Mouse (Mus musculus): Measurements from ENCODE around the gene Znrf3.

Gene Znrf3

DNA sequence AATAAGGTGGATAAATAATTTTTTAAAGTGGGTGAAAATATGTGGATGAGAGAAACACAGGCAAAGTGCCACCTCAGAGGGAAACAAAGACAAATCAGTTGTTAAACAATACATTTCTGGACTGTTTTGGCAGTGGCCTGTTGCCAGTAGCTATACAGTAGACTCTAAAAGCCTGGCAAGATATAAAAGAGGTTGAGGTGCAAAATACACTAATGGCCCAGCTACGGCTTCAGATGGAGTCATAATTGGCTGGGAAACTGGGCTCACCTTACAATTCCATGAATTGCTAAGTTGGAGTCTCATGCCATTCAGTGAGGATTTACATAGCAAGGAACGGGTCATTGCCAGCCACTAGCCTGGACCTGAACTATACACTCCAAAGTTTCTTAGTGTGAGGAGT, 62.0 kb downstream of the Znrf3 start:
- no peak for DNase-seq

DNA sequence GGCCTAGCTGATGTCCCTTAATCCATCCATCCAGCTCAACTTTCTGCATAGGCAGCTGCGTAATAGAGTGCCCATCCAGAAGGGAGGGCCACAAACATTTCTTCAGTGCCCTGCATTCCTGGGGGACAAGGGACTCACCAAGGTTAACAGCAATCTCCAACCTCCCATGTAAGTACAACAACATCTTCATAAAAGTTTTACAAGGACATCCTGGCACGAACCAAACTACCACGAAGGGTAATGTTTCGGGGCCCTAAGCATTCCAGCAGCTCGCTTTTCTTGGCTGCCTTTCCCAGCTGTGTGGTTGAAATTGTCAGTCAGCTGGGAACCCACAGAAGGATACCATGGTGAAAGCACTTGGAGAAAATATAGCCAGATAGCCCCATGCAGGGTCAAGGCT, 63.4 kb downstream of the Znrf3 start:
- DNase-seq = no peak

DNA sequence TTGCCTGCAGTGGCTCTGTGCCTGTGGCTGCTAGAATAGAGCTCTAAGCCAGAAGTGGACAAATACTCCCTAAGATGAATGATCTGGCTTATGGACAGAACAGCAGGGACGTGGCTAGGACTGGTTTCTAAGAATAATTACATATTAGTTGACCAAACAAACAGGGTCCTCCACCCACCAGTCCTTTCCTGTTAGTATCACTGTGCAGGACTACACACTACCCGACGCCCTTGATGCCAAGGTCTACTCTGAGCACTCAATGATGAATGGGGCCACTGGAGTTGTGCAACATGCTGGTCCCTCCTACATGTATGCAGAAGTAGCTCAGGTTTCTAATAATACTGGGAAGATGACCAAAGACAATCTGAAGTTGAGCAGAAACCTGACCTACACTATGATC, 64.4 kb downstream of the Znrf3 start:
- DNase-seq = no peak

DNA sequence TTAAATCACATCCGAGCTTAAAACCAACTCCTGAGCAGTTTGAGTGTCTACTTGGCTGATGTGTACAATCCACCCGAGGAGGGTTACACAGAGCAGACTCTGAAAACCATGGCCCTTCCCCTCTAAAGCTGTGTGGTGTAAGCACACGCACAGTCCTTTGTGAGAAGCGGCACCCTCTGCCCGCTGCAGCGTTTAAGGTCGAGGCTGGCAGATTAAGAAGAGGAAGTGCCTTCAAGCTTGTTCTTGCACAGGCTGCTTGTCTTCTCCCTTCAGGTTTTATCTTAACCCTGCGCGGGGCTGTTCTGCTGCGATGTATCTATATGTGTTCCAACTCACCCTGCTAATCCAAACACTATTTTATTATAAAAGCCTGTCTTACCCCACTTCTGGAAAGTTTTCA, 75.5 kb downstream of the Znrf3 start:
- DNase-seq = no peak

DNA sequence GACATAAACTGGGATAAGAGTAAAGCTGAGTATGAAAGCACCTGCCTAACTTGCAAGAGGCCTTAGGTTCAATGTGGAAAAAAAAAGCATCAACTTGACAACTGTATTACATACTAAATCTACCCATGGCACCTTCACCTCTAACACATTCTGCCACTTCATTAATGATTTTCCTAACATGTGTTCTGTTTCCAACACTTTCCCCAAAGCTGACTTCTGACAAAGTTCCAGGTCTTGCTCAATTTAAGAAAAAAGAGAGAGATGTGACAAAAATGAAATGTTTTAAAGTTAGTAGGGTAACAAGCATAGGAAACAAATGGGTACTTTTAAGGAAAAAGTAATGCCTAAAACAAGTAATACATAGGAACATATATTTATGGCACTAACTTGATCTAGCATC, 76.2 kb downstream of the Znrf3 start:
- DNase-seq = no peak

DNA sequence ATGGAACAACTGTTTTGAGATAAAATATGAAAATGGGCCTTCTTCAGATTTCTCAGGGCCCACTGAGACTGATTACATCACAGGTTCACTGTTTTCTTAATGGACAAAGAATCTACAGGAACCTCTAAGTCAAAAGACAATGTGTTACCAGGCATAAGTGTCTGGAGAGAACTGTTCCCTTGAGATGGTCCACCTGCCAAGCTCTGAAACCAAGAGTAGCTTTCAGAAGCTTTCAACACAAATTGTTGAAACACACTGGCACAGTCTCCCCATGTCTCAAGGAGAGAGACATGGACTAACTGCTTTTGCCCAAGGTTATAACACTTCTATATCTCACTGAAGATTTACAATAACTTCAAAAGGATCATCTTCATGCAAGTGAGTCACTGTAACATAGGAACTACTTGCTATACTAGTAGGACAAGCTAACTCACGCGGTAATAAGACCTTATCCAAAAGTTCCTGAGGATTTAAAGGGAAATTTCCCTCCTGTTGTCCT, 89.3 kb downstream of the Znrf3 start:
- no peak for DNase-seq

DNA sequence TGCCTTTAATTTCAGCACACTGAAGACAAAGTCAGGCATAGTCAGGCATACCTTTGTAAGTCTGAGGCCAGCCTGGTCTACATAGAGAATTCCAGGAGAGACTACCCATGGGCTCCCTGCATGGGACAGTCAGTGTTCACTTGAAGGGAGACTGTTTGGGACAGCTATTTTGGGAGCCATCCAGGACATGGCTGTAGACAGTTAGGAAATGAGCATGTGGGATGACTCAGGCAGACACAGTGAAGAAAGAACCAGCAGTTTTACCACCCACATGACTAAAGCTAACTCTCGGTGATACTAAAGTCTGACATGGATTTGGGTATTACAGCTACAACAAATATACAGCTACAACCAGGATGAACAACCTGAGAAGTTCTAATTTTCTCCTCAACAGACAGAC, 89.9 kb downstream of the Znrf3 start:
- DNase-seq = peak; percentile 30

DNA sequence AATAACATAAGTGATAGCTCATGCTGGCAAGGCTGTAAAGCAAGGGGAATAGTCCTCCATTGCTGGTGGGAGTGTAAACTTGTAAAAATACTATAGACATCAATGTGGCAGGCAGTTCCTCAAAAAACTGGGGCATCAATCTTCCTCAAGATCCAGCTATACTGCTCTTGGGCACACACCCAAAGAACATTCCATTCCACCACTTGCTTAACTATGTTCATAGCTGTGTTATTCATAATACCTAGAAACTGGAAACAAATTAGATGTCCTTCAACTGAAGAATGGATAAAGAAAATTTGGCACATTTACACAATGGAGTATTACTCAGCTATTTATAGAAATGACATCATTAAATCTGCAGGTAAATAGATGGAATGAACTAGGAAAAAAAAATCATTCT, 91.6 kb downstream of the Znrf3 start:
- DNase-seq = no peak

DNA sequence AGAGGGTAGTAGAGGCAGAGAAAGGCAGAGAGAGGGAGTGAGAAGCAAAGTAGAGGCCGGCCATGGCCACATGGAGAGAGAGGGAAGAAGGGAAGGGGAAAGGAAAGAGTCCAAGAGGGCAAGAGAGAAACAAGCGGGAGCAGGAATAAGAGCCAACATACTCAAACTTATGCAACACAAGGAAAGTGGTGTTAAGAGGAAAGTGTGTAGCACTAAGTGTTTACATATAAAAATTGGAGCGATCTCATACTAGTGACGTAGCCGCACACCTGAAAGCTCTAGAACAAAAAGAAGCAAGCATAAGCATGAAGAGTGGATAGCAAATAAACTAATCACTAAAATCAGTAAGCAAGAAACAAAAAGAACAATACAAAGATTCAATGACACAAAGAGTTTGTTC, 95.2 kb downstream of the Znrf3 start:
- no peak for DNase-seq

DNA sequence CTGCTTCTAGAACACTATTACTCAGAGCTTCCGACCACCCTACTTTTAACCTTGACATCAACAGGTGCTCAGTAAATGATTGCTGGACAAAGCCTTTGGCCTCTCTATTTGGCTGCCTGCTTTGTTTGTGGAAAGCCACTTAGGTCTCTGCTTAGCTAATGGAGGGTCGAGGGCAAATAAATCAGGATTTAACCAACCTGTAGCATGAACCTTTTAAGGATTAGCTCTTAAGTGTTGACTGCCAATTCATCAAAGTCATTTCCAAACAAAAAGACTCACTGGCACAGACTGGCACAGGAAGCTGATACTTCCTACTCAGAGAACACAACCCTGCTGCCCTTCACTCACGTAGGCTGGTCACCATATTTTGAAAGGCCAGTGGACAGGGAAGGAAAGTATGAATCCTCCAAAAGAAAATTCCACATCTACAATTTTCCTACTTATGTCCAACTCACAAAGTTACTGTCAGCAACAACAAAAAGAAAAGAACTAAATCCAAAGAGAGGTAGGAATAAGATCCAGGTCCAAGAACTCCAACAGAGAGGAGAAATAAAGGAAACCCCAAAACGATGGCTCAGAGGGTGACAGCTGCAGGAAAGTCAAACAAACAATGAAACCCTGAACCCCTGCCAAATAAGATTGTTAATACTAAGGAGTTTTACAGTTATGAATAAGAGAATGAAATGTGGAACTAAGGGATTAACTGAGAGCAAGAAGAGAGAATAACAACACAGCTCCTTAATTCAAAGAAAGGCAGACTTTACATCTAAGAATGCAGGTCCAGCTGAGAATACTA, 97.6 kb downstream of the Znrf3 start:
- DNase-seq = no peak

DNA sequence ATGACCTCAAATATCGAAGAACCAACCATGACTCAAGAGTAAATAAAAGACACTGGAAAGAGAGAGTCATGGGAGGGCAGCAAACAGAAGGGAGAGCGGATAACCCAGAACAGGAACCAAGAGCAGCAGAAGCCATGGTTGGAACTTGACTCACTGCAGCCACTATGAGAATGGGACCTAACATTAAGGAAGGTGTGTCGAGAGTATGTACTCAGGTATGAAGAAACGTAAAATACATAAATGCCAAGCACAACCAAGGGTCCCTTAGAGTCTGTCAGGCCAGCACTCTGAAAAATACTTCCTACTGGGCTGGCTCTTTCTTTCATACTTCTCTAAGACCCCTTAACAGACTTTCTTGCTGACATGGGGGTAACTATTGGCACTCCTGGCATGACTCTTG, 100.9 kb downstream of the Znrf3 start:
- DNase-seq = no peak

DNA sequence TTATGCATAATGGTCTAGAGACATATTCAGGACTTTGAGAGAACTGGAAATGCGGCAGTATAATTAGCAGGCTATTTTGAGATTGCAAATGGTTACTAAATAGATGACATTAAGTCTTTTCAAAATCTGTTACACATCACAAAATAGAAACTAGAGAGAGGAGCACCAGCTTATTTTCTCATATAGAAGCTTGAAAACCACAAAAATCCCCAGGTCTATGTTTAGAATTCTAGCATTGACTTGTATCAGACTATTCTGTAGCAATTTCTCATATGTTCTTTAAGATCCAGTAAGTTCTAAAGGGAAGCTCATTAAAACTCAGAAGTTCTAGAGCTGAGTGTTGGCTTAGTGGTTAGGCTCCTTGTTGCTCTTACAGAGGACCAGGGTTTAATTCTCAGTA, 104.9 kb downstream of the Znrf3 start:
- DNase-seq = no peak

DNA sequence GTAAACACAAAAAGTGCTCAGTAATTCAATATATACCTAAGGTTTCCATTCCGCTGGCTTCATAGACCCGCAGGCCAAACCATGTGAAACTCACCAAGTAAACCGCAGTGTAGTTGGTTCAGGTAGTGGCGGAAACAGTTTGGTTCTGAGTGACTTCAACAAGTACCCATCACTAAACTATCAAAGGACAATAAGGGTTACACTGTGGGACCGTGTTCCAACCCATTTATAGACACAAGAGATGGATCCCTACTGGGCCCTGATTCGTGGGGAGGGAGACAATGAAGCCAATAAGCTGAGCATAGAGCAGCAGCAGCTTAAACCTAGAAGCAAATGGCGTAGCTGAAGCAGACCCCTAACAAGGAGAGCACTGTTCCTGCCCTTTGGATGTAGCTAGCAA, 107.8 kb downstream of the Znrf3 start:
- DNase-seq = no peak

DNA sequence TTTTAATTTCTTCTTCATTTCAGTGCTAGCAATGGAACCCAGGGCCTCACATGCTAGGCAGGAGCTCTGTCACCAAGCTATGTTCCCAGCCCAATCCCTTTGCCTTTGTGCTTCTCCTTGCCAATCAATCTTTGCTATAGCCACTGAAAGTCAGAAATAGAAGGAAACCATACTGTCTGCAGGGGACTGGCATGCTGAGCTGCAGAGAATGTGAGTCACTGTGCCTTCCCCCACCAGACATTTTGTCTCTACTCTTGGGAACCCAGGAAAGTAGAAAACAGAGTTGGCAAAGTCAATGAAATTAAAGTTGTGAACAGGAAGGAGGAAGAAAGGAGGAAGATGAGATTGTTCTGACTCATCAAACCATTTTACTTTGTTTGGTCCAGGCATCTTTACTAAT, 108.4 kb downstream of the Znrf3 start:
- no peak for DNase-seq

DNA sequence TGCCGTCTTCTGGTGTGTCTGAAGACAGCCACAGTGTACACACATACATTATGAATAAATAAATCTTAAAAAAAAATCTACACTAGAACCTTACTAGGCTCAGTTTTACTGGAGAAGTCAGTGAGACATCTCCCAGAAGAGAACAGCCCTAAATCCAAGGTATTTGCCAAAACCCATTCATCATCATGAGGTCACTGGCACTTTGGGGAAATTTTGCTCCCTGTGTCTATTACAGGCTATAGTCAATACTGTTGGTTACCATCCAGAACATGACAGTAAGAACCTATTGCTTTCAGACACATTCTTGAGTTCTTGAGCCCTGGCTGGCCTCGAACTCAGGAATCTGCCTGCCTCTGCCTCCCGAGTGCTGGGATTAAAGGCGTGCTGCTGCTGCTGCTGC, 113.8 kb downstream of the Znrf3 start:
- DNase-seq = no peak

DNA sequence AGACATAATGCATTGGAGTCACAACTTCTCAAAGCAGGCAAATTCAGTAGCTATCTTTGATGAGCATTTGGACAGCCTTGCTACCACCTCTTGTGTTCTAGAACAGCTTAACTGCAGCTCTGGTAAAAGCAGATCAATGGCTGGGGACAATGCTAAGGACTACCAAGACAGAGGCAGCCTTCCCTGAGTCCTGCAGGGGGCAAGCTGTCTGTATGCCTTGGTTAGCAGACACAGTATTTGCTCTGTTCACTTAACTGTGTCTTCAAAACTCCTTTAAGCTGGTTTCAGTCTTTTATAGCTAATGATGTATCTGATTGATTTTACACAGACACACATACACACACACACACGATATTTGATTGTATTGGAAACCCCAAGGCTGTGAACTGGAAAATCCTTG, 117.0 kb downstream of the Znrf3 start:
- DNase-seq = no peak

DNA sequence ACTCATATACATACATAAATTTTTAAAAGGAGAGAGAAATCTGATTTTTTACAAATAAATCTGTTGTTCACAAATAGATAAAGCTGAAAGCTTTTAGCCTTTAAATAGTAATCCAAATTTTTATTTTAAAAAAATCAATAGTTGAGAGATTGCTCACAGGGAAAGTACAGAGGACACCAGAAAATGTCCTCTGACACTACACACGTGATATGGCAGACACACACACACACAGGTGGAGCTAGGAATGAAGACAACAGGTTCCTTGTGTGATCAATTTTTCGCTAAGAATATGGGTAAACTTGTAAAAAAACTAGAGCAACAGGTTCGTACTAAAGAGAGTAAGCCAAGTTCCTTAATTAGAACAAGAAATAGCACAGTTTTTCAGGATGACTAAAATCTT, 118.4 kb downstream of the Znrf3 start:
- DNase-seq = no peak

DNA sequence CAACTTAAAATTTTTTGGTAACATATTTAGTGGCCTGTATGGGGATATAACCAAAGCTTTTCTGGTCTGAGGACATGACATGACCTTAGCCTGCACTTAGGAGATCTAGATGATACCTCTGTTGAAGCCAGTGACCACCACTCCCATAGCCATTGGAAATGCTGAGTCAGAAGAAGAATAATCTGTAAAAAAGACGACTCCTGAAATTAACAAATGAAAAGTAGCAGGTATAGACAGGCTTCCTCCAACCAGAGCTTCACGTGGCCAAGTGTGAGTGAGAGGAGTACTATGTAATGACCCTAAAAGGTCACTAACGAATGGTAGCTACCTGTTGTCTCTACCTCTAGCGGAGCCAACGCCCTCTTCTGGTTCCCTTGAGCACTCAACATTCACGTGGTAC, 119.4 kb downstream of the Znrf3 start:
- no peak for DNase-seq

DNA sequence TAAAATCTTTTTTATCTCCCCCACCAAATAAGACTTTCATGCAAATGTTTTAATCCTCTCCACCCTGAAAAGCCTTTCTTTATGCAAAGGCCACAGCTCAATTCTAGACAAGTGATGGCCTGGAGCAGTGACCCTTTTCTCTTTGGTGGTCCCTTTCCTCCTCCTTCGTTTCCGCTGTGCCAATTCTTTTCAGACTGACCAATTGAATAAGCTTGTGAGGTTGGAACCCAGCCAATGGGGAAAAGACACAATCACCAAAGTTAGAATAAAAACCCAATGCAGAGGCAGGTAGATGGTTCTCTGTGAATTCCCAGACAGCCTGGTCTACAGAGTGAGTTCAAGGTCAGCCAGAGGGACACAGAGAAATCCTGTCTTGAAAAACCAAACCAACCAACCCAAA, 120.4 kb downstream of the Znrf3 start:
- no peak for DNase-seq

DNA sequence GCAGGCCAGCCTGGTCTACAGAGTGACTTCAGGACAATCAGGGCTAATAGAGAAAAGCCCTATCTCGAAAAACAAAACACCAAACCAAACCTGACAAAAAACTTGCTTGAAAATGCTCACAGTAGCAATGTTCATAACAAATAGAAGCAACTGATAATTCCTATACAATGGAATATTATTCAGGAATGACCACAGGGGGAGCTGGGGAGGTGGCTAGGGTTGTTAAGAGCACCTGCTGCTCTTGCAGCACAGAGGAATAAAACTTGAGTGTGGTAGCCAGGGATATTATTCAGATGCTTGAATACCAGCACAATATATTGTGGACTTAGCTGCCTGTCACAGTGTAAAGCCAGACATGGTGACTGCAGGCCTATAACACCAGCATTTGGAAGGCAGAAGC, 123.0 kb downstream of the Znrf3 start:
- no peak for DNase-seq

DNA sequence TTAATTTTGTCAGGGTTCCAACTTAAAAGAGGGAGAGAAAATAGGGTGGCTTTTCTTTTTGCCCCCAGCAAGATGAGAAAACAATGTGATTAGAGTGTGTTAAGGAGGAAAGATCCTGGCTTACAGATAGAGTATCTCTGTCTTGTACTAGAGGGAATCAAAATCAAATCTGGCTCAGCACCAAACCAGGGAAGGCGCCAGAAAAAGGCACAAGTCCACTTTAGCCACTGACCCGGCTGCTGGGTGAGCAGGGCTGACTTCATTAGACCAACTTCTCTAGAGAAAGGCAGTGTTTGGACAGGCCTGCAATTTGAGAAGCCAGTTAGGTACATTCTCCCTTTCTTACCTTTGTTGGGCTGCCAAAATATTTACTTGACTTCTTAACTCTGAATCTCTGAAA, 125.7 kb downstream of the Znrf3 start:
- DNase-seq = no peak

DNA sequence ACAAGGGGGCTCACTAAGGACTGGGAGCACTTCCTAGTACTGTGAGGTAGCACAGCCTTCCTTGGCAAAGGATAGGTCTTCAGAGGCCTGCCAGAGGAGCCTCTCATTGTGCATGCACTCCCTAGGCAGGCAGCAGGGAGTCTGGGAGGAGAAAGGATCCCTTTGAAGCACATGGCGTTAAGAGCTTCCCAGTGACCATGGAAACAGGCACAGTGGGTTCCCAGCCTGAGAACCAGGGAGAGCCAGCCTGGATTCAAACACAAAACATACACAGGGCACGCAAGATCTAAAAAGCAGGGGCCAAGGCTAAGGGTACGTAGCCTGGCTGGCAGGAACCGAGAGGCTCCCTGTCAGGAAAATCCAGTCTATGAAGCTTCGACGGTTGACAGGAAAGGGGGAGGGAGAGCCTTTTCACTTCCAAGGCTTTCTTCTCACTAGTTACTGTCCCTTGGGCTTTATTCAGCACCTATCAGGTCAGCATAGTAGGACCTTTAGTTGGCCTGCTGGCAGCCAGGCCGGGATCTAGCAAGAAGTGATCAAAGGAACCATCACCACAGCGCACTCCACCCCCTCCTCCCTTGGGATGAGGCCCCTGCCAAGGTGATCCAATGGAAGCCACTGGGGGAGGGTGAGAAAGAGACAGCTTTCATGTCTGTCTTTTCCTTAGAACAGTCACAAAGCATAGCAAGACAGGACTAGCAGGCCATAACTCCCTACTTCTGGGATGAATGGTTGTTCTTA, 126.4 kb downstream of the Znrf3 start:
- peak; percentile 22 for DNase-seq

DNA sequence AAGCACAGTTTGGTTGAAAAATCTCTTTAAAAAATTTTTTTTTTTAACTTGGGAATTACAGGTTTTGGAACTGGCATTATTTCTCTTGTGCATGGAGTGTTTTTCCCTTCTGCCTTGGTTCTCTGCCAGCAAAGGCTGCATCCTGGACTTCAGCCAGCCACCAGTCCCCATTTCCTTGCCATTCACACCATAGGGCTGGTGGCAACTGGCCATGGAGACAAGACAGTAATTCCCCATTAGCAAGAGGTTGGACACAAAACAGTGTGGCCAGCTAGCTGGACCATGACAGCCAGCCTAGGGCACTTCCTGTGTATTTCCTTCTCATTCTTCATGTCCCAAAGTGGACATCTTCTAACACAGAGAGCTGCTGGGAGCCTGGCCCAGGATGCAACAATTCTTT, 129.9 kb downstream of the Znrf3 start:
- DNase-seq = peak; percentile 33

DNA sequence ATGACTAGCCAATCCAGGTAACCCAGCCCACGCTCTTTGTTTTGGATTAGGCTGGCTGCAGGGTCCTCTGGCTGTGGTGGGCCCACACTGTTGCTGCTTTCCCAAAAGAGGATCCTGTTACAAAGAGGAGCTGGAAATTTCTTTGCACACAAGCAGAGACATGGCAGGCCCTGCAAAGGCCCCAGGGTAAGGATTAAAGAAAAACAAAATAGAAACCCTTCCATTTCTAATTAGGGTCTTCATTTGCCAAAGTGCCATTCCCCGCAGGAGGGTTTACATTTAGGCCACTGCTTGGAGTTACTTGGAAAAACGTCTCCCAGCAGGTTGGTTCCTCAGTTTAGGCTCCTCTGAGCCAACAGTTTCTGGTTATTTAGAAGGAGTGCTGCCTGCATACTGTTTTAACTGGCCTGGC, 130.3 kb downstream of the Znrf3 start:
- DNase-seq = no peak

Measured in right cerebral cortex, postnatal 25 days (tissue).